Mouse (Mus musculus): ENCODE data around the gene Gm28305. TPM values are rescaled to one million over a fixed set of nuclear protein-coding genes. Genes with fewer than 3 reads are reported as not detected.
A peak's percentile ranks its signal among the peaks of the same experiment; 100 is the strongest.

The Gm28305 gene
- polyA plus RNA-seq, 1 experiment from 2014 or later = not detected

DNA sequence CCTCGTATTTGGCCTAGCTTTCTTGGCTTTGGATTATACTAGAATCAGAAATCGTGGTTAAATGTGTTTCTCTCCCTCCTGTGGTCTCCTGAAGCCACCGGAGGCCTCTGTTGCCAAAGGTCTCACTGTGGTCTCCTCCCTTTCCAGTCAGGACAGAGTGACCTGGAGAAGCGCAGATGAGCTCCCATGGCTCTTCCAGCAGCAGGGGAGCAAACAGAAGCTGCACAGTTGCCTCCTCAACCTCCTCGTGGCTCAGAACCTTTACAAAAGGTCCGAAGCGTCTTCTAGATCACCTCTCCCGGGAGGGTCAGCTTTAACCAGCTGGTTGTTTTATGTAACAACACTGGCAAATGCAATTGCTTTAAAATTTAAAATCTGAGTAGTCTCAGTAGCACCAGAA, 6.2 kb upstream of the Gm28305 start:
- Histone ChIP-seq H3K4me2 (ENCODE audit: low read length) (no peak overlapping the region), H3K27me3 (replicated peaks; ENCODE audit: control insufficient read depth, insufficient read depth, low read length) (no peaks in the 10 kb centered on the region), H3K36me3 (ENCODE audit: control insufficient read depth, insufficient read depth, low read length) (0 out of 2 replicates have a peak, but pooled peaks cover 4% of the 10 kb centered on the region), H3K27ac (ENCODE audit: low read depth, low read length) (no peak overlapping the region), H3K9me3 (ENCODE audit: control insufficient read depth, low read length) (no peaks in the 10 kb centered on the region), H3K9ac (ENCODE audit: low read depth, low read length) (no peak overlapping the region), H3K4me3 (ENCODE audit: low read length) (no peak overlapping the region), H3K4me1 (ENCODE audit: control insufficient read depth, insufficient read depth, low read depth, low read length) (no peaks in the 10 kb centered on the region)
- ATAC-seq = no peak
- 84% methylated on average over 8 of the region's 8 CpGs for WGBS

DNA sequence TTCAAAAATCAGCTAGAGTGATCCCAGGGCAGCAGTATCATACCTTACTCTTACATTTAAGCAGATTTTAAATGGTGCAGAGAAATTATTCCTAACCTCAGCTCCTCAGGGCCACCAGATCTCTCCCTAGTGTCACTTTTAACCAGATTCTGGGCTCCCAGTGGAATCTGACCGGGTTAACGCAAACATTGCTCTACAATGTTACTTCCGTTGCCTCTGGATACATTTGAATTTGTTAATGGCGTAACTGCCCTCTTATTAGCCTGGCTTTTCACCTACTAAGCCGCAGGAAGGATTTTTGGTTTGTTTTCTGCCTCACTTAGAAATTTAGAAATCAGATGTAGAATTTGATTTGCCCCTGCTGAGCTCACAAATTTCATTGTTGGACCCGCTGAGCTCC, 5.7 kb upstream of the Gm28305 start:
- Histone ChIP-seq H3K9ac (ENCODE audit: low read depth, low read length) (no peak overlapping the region), H3K27me3 (replicated peaks; ENCODE audit: control insufficient read depth, insufficient read depth, low read length) (no peaks in the 10 kb centered on the region), H3K36me3 (ENCODE audit: control insufficient read depth, insufficient read depth, low read length) (0 out of 2 replicates have a peak, but pooled peaks cover 4% of the 10 kb centered on the region), H3K27ac (ENCODE audit: low read depth, low read length) (no peak overlapping the region), H3K4me3 (ENCODE audit: low read length) (no peak overlapping the region), H3K4me1 (ENCODE audit: control insufficient read depth, insufficient read depth, low read depth, low read length) (no peaks in the 10 kb centered on the region), H3K9me3 (ENCODE audit: control insufficient read depth, low read length) (no peaks in the 10 kb centered on the region), H3K4me2 (ENCODE audit: low read length) (no peak overlapping the region)
- no peak for ATAC-seq
- WGBS = 71% methylated on average over 6 of the region's 6 CpGs

DNA sequence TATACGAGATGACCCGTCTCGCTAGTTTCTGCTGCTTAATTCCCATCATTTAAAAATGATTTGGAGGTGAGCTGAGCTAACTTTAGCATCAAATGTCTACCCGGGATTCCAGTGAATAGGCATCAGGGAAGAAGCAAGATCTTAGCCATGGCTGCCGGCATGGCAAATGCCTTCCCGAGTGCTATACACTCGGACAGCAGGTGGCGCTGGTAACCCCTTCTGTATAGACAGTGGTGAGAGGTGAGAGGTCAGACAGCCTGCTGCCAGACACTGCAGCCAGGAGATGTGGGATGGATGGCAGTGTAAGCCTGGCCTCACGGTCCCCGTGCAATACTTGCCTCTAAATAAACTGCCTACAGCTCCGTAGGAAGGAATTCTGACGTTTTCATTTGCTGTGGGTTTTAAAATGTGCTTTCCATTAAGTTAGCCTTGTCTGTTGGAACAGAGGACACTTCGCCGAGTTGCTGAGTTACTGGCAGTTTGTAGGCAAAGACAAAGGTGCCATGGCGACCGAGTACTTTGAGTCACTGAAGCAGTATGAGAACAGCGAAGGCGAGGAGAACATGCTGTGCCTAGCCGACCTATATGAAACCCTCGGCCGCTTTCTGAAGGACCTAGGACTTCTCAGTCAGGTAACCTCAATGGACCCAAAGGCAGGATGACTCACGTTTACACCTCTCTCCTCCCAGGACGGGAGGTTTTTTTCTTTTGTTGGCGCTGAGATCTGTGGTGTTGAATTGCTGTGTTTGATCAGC, 5.0 kb upstream of the Gm28305 start:
- no peaks in the 10 kb centered on the region for H3K27me3 ChIP-seq (replicated peaks; ENCODE audit: control insufficient read depth, insufficient read depth, low read length)
- H3K9me3 ChIP-seq (ENCODE audit: control insufficient read depth, low read length) = no peaks in the 10 kb centered on the region
- H3K4me3 ChIP-seq (ENCODE audit: low read length) = no peak overlapping the region
- H3K36me3 ChIP-seq (ENCODE audit: control insufficient read depth, insufficient read depth, low read length) = no peaks in the 10 kb centered on the region
- no peak overlapping the region for H3K27ac ChIP-seq (ENCODE audit: low read depth, low read length)
- no peak overlapping the region for H3K9ac ChIP-seq (ENCODE audit: low read depth, low read length)
- no peak overlapping the region for H3K4me2 ChIP-seq (ENCODE audit: low read length)
- ATAC-seq = peak; percentile 54; the same call in 1 of the 2 replicates
- 46% methylated on average over 24 of the region's 24 CpGs for WGBS
- no peaks in the 10 kb centered on the region for H3K4me1 ChIP-seq (ENCODE audit: control insufficient read depth, insufficient read depth, low read depth, low read length)

DNA sequence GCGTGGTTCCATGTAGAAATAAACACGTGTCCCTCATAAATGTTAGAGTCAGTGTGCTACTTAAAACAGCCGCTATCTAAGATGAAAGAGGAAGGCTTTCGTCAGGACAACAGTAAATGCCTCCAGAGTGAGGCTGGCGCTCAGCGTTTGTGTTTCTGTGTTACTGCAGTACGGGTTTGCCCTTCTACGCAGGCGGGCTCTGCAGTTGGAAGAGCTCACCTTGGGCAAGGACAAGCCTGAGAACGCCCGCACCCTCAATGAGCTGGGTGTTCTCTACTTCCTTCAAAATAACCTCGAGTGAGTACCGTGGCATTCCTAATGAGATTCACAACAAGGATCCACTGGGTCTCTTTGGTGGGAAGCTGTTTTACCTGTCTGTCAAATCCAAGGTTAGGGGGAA, 2.2 kb upstream of the Gm28305 start:
- Histone ChIP-seq H3K27ac (ENCODE audit: low read depth, low read length) (no peak overlapping the region), H3K36me3 (ENCODE audit: control insufficient read depth, insufficient read depth, low read length) (no peaks in the 10 kb centered on the region), H3K9me3 (ENCODE audit: control insufficient read depth, low read length) (no peaks in the 10 kb centered on the region), H3K4me3 (ENCODE audit: low read length) (no peak overlapping the region), H3K4me2 (ENCODE audit: low read length) (no peak overlapping the region), H3K9ac (ENCODE audit: low read depth, low read length) (no peak overlapping the region), H3K4me1 (ENCODE audit: control insufficient read depth, insufficient read depth, low read depth, low read length) (no peaks in the 10 kb centered on the region), H3K27me3 (replicated peaks; ENCODE audit: control insufficient read depth, insufficient read depth, low read length) (no peaks in the 10 kb centered on the region)
- WGBS = 94% methylated on average over 13 of the region's 13 CpGs
- no peak for ATAC-seq

DNA sequence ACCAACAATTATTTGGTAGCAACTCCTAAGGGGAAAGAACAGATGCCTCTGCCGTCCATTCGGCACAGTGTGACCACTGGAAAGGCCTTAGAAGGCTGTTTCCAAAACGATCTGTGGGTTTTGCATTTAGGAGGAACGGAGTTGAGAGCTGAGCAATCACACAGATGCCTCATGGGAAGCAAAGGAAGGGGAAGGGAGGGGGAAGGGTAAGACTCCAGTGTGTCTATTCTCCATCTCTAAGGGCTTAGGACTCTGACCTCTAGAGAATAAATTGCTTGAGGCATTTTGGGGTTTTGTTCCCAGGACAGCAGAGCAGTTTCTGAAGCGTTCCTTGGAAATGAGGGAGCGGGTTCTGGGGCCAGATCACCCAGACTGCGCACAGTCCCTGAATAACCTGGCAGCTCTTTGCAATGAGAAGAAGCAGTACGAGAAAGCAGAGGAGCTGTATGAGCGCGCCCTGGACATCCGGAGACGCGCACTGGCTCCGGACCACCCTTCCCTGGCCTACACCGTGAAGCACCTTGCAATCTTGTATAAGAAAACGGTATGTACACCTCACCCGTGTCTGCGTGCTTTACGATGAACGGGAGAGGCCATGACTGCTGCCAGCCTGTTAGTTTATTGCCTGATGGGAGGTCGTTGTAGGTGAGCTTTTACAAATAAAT, 1.3 kb upstream of the Gm28305 start:
- H3K27me3 ChIP-seq (replicated peaks; ENCODE audit: control insufficient read depth, insufficient read depth, low read length) = no peaks in the 10 kb centered on the region
- no peak overlapping the region for H3K27ac ChIP-seq (ENCODE audit: low read depth, low read length)
- no peak overlapping the region for H3K4me3 ChIP-seq (ENCODE audit: low read length)
- 91% methylated on average over 21 of the region's 21 CpGs for whole genome bisulfite sequencing
- no peak overlapping the region for H3K4me2 ChIP-seq (ENCODE audit: low read length)
- ATAC-seq = no peak
- H3K36me3 ChIP-seq (ENCODE audit: control insufficient read depth, insufficient read depth, low read length) = no peaks in the 10 kb centered on the region
- H3K4me1 ChIP-seq (ENCODE audit: control insufficient read depth, insufficient read depth, low read depth, low read length) = no peaks in the 10 kb centered on the region
- H3K9me3 ChIP-seq (ENCODE audit: control insufficient read depth, low read length) = no peaks in the 10 kb centered on the region
- H3K9ac ChIP-seq (ENCODE audit: low read depth, low read length) = no peak overlapping the region

DNA sequence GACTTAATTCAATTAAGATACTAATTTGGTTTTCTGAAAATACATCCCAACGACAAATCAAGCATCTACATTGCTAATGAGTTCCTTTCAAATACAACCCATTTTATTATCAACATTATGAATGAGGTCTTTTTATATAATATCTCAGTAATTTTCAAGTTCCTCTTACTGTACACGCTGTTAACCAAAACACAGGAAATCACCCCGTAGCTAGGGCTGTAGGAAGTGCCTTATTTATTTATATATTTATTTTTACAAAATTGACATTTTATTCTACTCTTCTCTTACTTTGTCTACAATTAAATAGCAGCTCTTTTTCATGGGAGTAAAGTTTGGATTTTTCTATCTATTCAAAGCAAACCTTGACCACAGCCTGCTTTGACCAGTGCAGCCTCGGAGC, 720 bp upstream of the Gm28305 start:
- WGBS = 85% methylated on average over 4 of the region's 4 CpGs
- no peaks in the 10 kb centered on the region for H3K9me3 ChIP-seq (ENCODE audit: control insufficient read depth, low read length)
- no peak overlapping the region for H3K27ac ChIP-seq (ENCODE audit: low read depth, low read length)
- H3K9ac ChIP-seq (ENCODE audit: low read depth, low read length) = no peak overlapping the region
- no peak overlapping the region for H3K4me3 ChIP-seq (ENCODE audit: low read length)
- no peaks in the 10 kb centered on the region for H3K27me3 ChIP-seq (replicated peaks; ENCODE audit: control insufficient read depth, insufficient read depth, low read length)
- H3K4me2 ChIP-seq (ENCODE audit: low read length) = no peak overlapping the region
- ATAC-seq = no peak
- no peaks in the 10 kb centered on the region for H3K4me1 ChIP-seq (ENCODE audit: control insufficient read depth, insufficient read depth, low read depth, low read length)
- no peaks in the 10 kb centered on the region for H3K36me3 ChIP-seq (ENCODE audit: control insufficient read depth, insufficient read depth, low read length)

DNA sequence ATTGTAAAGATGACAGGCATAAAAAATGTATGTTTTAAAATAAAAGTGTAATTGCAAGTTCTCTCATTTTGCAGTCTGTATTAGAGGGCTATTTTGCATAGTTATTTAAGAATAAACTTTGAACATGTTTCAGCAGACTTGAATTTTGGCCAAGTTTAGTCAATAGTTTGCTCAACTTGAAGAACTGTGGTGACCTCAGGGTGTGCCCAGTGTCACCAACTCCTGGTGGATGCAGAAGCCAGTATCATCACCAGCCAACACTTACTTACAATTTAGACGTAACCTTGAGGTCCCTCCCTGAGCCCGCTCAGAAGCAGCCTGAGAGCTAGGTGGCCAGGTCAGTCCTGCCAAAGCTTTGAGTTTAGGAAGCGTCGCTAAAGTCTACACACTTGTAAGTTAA, 3.2 kb downstream of the Gm28305 start:
- no peak overlapping the region for H3K27ac ChIP-seq (ENCODE audit: low read depth, low read length)
- no peaks in the 10 kb centered on the region for H3K27me3 ChIP-seq (replicated peaks; ENCODE audit: control insufficient read depth, insufficient read depth, low read length)
- H3K9ac ChIP-seq (ENCODE audit: low read depth, low read length) = no peak overlapping the region
- no peaks in the 10 kb centered on the region for H3K4me1 ChIP-seq (ENCODE audit: control insufficient read depth, insufficient read depth, low read depth, low read length)
- H3K9me3 ChIP-seq (ENCODE audit: control insufficient read depth, low read length) = no peaks in the 10 kb centered on the region
- H3K4me2 ChIP-seq (ENCODE audit: low read length) = no peak overlapping the region
- no peak overlapping the region for H3K4me3 ChIP-seq (ENCODE audit: low read length)
- 86% methylated on average over 4 of the region's 4 CpGs for WGBS
- peaks cover 20% of the 10 kb centered on the region for H3K36me3 ChIP-seq (ENCODE audit: control insufficient read depth, insufficient read depth, low read length)
- no peak for ATAC-seq

DNA sequence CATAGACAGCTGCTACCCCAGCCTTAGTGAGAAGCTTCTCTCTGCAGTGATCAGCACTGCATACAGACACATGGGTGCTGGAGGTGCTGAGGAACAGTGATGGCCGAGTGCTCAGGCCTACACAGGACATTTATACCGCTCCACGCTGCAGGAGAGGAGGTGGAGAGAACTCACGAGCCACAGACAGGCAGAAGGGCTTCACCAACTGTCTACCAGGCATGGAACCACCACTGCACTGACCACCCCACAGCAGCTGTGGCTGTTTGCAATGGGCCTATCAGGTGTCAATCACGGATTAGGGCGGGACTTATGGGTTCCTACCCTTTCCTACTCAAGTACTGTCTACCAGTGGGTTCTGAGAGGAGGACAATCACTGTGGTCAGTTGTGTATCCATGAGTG, 10.6 kb downstream of the Gm28305 start:
- Histone ChIP-seq H3K4me1 (ENCODE audit: control insufficient read depth, insufficient read depth, low read depth, low read length) (no peaks in the 10 kb centered on the region), H3K36me3 (ENCODE audit: control insufficient read depth, insufficient read depth, low read length) (peaks cover 61% of the 10 kb centered on the region), H3K4me2 (ENCODE audit: low read length) (no peak overlapping the region), H3K4me3 (ENCODE audit: low read length) (no peak overlapping the region), H3K27me3 (replicated peaks; ENCODE audit: control insufficient read depth, insufficient read depth, low read length) (no peaks in the 10 kb centered on the region), H3K27ac (ENCODE audit: low read depth, low read length) (no peak overlapping the region), H3K9ac (ENCODE audit: low read depth, low read length) (no peak overlapping the region), H3K9me3 (ENCODE audit: control insufficient read depth, low read length) (no peaks in the 10 kb centered on the region)
- no peak for ATAC-seq
- 91% methylated on average over 6 of the region's 6 CpGs for WGBS

DNA sequence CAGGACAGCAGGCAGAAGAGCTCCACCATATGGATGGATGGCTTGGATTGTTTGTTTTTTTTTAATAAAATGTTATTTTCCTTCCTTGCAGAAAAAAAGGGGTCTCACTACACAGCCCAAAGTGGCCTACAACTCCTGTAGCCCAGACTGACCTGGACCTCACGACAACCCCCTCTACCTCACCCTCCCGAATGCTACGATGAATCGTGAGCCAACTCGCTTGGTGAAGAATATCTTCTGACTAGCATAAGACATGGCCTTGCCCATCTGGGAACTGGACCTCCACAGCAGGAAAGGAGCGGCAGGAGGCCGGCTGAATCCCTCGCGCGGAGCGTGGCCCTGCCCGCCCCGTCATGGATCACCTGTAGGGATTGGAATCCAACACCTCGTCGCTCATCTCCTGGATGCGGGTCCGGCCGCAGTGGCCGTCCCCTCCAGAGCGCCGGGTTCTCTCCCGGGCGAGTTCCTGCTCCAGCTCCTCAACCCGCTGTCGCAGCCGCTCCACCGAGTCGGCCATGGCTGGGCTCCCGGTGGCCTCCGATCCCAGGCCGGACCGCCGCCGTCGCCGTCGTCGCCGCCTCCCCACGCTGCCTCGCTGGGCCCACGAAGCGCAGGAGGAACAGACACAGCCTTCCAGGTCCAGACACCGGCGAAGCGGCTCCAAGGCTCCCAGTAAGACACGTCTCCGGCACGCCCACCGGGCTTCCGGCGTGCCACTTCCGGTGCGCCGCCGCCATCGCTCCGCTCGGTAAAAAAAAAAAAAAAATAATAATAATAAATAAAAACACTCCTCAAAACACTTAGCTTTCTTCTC, 22.2 kb downstream of the Gm28305 start, which contains the start of gene Uba5:
Uba5 (minus strand) TSS at position 705 of the 814 bp plus-strand sequence.
- Histone ChIP-seq H3K9ac (ENCODE audit: low read depth, low read length) (peak within 1 kb of the TSS; percentile 96), H3K4me1 (ENCODE audit: control insufficient read depth, insufficient read depth, low read depth, low read length) (peaks cover 17% of the 10 kb centered on the region), H3K27ac (ENCODE audit: low read depth, low read length) (peak within 1 kb of the TSS; percentile 78), H3K4me3 (ENCODE audit: low read length) (peak within 1 kb of the TSS; percentile 100), H3K27me3 (replicated peaks; ENCODE audit: control insufficient read depth, insufficient read depth, low read length) (no peaks in the 10 kb centered on the region), H3K36me3 (ENCODE audit: control insufficient read depth, insufficient read depth, low read length) (peaks cover 11% of the 10 kb centered on the region), H3K9me3 (ENCODE audit: control insufficient read depth, low read length) (no peaks in the 10 kb centered on the region), H3K4me2 (ENCODE audit: low read length) (peak within 1 kb of the TSS; percentile 86)
- ATAC-seq = peak; percentile 77
- WGBS = 1% methylated on average over 59 of the region's 59 CpGs

Data from hindbrain, embryonic 16.5 days (tissue).